Mouse (Mus musculus) midbrain, postnatal 0 days (tissue): ENCODE data around the gene Erc1. TPM values are rescaled to one million over a fixed set of nuclear protein-coding genes. Genes with fewer than 3 reads are reported as not detected.

Experiments
- ATAC-seq: fragments of 200-750 bp; cut with Nextera tagmentation; 2 replicates; pipeline ENCODE4 v1.8.0; 2017; ENCODE audit warnings: moderate number of reproducible peaks, mild to moderate bottlenecking, moderate TSS enrichment, moderate library complexity; ENCODE audit not compliant: low FRiP score
- DNase-seq: peaks from one replicate; pipeline ENCODE4 v3.0.0-alpha.2; 2015; ENCODE audit warnings: low spot score
- H3K27ac ChIP-seq: fragments of 300-500 bp; sonication (generic); 2 replicates; pipeline ENCODE4 v1.5.1; 2014; ENCODE audit warnings: low read depth, mild to moderate bottlenecking, low read length, mixed read lengths
- H3K27me3 ChIP-seq: fragments of 300-500 bp; sonication (generic); 2 replicates; pipeline ENCODE4 v1.6.1; 2014; ENCODE audit warnings: low read length, control low read depth, mixed read lengths; ENCODE audit not compliant: insufficient read depth
- H3K36me3 ChIP-seq: fragments of 300-500 bp; sonication (generic); 2 replicates; pipeline ENCODE4 v1.6.1; 2014; ENCODE audit warnings: low read length, control low read depth, mixed read lengths; ENCODE audit not compliant: insufficient read depth
- H3K4me1 ChIP-seq: fragments of 300-500 bp; sonication (generic); 2 replicates; pipeline ENCODE4 v1.6.1; 2014; ENCODE audit warnings: mild to moderate bottlenecking, control low read depth, antibody characterized with exemption, low read length, mixed read lengths; ENCODE audit not compliant: insufficient read depth
- H3K4me2 ChIP-seq: fragments of 300-500 bp; sonication (generic); 2 replicates; pipeline ENCODE4 v1.6.1; 2014; ENCODE audit warnings: low read depth, mild to moderate bottlenecking, low read length, mixed read lengths; ENCODE audit not compliant: poor library complexity, severe bottlenecking
- H3K4me3 ChIP-seq: fragments of 300-500 bp; sonication (generic); 2 replicates; pipeline ENCODE4 v1.5.1; 2014; ENCODE audit warnings: low read depth, mild to moderate bottlenecking, low read length, moderate library complexity
- H3K9ac ChIP-seq: fragments of 300-500 bp; sonication (generic); replicated peaks from 2 replicates; pipeline ENCODE4 v1.6.1; 2014; ENCODE audit warnings: mild to moderate bottlenecking, low read length, moderate library complexity, mixed read lengths; ENCODE audit not compliant: poor library complexity, severe bottlenecking
- H3K9me3 ChIP-seq: fragments of 300-500 bp; sonication (generic); 2 replicates; pipeline ENCODE4 v1.6.1; 2016; ENCODE audit warnings: low read length, control low read depth
- CTCF ChIP-seq: IDR thresholded peaks from 2 replicates; pipeline ENCODE4 v1.5.1; 2016; ENCODE audit warnings: antibody characterized with exemption, mild to moderate bottlenecking
- WGBS: fragments of 180-500 bp; shearing (Covaris S2); extraction: QIAGEN DNeasy Blood & Tissue Kit; methylation state at CpG from one replicate; pipeline ENCODE4 v1.1.7; 2014; 5-methylcytosine and 5-hydroxymethylcytosine counted together
- polyA plus RNA-seq: library from polyadenylated mRNA; unstranded; fragments of >200 nt; fragmentation: Nextera tagmentation; extraction: Ambion mirVana; gene quantifications from 2 replicates; pipeline ENCODE4 v1.2.1, GENCODE M21; 2015
- total RNA-seq: library from RNA; depleted of rRNA; stranded (reverse); fragments of >200 nt; gene quantifications from 2 replicates; pipeline ENCODE4 v1.2.3, GENCODE M21; 2014

Erc1 gene
- total and polyA plus RNA-seq, 2 experiments from 2014 or later = 56.1 to 90.0 TPM

GRCm38 (mm10) chr6:119643178-119643728 lies 204.7 kb downstream of the Erc1 start:
- H3K9ac ChIP-seq = no peak overlapping the region
- TF ChIP-seq CTCF = no peak
- H3K9me3 ChIP-seq = no peaks in the 10 kb centered on the region
- H3K27ac ChIP-seq = no peak overlapping the region
- H3K27me3 ChIP-seq = no peaks in the 10 kb centered on the region
- 84% methylated on average over 7 of the region's 7 CpGs for WGBS
- no peak overlapping the region for H3K4me2 ChIP-seq
- no peak overlapping the region for H3K4me3 ChIP-seq
- H3K4me1 ChIP-seq = no peaks in the 10 kb centered on the region
- ATAC-seq = no peak
- H3K36me3 ChIP-seq = no peaks in the 10 kb centered on the region
- DNase-seq = no peak

GRCm38 (mm10) chr6:119642718-119643117 lies 205.2 kb downstream of the Erc1 start:
- no peaks in the 10 kb centered on the region for H3K4me1 ChIP-seq
- H3K4me2 ChIP-seq = no peak overlapping the region
- no peak overlapping the region for H3K27ac ChIP-seq
- ATAC-seq = no peak
- WGBS = 88% methylated on average over 2 of the region's 2 CpGs
- H3K36me3 ChIP-seq = no peaks in the 10 kb centered on the region
- no peaks in the 10 kb centered on the region for H3K27me3 ChIP-seq
- no peak overlapping the region for H3K4me3 ChIP-seq
- TF ChIP-seq CTCF = no peak
- no peak for DNase-seq
- H3K9me3 ChIP-seq = no peaks in the 10 kb centered on the region
- H3K9ac ChIP-seq = no peak overlapping the region

GRCm38 (mm10) chr6:119635629-119636028 lies 212.3 kb downstream of the Erc1 start:
- WGBS = 73% methylated on average over 2 of the region's 2 CpGs
- no peaks in the 10 kb centered on the region for H3K9me3 ChIP-seq
- H3K27me3 ChIP-seq = no peaks in the 10 kb centered on the region
- H3K27ac ChIP-seq = no peak overlapping the region
- no peak for TF ChIP-seq CTCF
- no peak overlapping the region for H3K4me2 ChIP-seq
- H3K36me3 ChIP-seq = no peaks in the 10 kb centered on the region
- H3K4me3 ChIP-seq = no peak overlapping the region
- H3K9ac ChIP-seq = no peak overlapping the region
- ATAC-seq (no peak), DNase-seq (no peak)
- no peaks in the 10 kb centered on the region for H3K4me1 ChIP-seq

- Histone ChIP-seq H3K27ac (no peak overlapping the region), H3K9ac (no peak overlapping the region), H3K36me3 (peaks cover 9% of the 10 kb centered on the region; the same call in 1 of the 2 replicates), H3K4me2 (no peak overlapping the region), H3K9me3 (no peaks in the 10 kb centered on the region), H3K27me3 (no peaks in the 10 kb centered on the region), H3K4me3 (no peak overlapping the region), H3K4me1 (no peaks in the 10 kb centered on the region)
- WGBS = 72% methylated on average over 3 of the region's 3 CpGs
- no peak for ATAC-seq
- DNase-seq = no peak
- no peak for TF ChIP-seq CTCF
These were observed 217.3 kb downstream of the Erc1 start for GRCm38 (mm10) chr6:119630622-119631021.

GRCm38 (mm10) chr6:119601379-119601778 lies 246.6 kb downstream of the Erc1 start:
- Histone ChIP-seq H3K4me2 (no peak overlapping the region), H3K27ac (no peak overlapping the region), H3K27me3 (no peaks in the 10 kb centered on the region), H3K4me1 (no peaks in the 10 kb centered on the region), H3K36me3 (no peaks in the 10 kb centered on the region), H3K9me3 (no peaks in the 10 kb centered on the region), H3K4me3 (no peak overlapping the region), H3K9ac (no peak overlapping the region)
- TF ChIP-seq CTCF = no peak
- ATAC-seq (no peak), DNase-seq (no peak)
- WGBS = 86% methylated on average over 2 of the region's 2 CpGs

- DNase-seq (no peak), ATAC-seq (no peak)
- H3K4me3 ChIP-seq = no peak overlapping the region
- no peaks in the 10 kb centered on the region for H3K9me3 ChIP-seq
- no peak for TF ChIP-seq CTCF
- 93% methylated on average over 4 of the region's 4 CpGs for WGBS
- no peaks in the 10 kb centered on the region for H3K27me3 ChIP-seq
- H3K4me1 ChIP-seq = no peaks in the 10 kb centered on the region
- H3K27ac ChIP-seq = no peak overlapping the region
- peaks cover 12% of the 10 kb centered on the region for H3K36me3 ChIP-seq
- H3K9ac ChIP-seq = no peak overlapping the region
- H3K4me2 ChIP-seq = no peak overlapping the region
These were observed 252.5 kb downstream of the Erc1 start for GRCm38 (mm10) chr6:119595440-119595839.
